Mouse (Mus musculus) layer of hippocampus, postnatal 10 days (tissue): ENCODE data around the gene Nle1. TPM values are rescaled to one million over a fixed set of nuclear protein-coding genes. Genes with fewer than 3 reads are reported as not detected.

Experiments
- DNase-seq, 2 experiments: peaks; one replicate each; pipeline ENCODE4 v3.0.0; 2021; ENCODE audit warnings: low spot score in 2 of 2
- total RNA-seq, 2 experiments: library from RNA; stranded (reverse); gene quantifications; 2 replicates each; pipeline ENCODE4 v1.2.3; 2021

Gene Nle1
- total RNA-seq, 2 experiments from 2014 or later: 29.2 to 40.7 TPM

DNA sequence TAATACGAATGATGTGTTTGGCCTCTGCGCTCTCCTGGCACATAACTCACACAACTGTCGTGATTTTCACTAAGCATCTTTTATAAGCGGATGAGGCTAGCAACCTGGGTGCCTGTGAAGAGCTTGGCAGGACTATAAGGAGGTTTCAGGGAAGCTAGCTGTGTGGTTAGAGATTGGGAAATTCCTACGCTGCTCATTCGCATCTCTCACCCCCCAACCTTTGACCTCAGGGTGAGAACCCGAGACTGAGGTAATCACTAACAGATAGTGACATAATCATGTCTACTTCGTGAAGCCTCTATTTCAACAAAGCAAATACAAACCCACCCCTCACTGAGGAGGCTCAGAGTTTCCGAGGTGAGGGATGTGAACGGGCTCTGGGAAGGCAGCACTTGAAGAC is 12.6 kb upstream of the Nle1 start:
- DNase-seq: no peak

GRCm38 (mm10) chr11:82914711-82915352 is 6.6 kb upstream of the Nle1 start:
- peak; percentile 74 to 82 for DNase-seq

GRCm38 (mm10) chr11:82910679-82911389 is 2.6 kb upstream of the Nle1 start:
- no peak for DNase-seq

DNA sequence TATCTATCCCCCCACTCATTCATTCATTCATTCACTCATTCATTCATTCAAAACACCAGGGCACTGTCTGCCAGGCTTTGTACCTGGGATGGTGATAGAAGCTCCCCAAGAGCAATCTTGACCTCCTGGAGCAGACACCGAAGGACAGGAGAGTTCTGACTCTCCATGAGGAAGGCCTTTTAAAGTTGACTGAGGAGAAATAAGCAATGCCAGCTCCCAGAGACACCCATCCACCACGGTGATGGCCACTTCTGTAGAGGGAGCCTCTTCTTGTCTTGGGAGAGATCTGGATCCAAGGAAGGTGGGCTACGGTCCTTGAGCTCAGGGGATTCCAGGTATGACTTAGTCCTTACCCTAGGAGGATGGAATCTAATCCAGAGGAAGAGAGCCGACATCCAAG is 2.0 kb upstream of the Nle1 start, which contains the start of gene Unc45b:
Gene Unc45b, plus strand, starts transcription at position 301 of the 400 bp plus-strand sequence.
- DNase-seq: no peak

DNA sequence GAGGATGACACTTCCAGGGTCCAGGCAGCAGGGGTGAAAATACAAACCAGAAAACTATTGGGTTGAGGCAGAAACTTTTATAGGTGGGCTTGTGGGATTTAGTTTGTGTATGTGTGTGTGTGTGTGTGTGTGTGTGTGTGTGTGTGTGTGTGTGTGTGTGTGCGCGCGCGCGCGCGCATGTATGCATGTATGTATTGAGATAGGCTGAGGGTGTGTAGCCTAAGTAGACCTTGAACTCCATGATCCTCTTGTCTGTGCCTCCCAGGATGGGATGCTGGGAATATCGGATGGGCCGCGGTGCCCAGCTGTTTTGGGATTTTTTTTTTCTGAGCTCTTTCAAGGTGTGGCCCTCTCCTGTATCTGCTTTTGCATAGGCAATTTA is 388 bp upstream of the Nle1 start:
- DNase-seq: no peak

DNA sequence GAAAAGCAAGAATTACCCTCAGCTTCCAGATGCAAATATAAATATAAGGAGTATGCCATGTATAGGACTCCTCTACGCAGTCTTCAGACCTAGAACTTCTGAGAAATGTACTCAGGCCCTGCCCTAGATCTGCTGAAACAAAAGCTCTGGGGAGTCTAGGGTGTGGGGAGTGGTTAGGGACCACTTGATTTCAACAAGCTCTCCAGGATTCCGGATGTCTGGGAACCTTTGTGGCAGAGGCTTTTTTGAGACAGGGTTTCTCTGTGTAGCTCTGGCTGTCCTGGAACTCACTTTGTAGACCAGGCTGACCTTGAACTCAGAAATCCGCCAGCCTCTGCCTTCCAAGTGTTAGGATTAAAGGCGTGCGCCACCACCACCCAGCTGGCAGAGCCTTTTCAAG is 2.4 kb downstream of the Nle1 start:
- DNase-seq: no peak

GRCm38 (mm10) chr11:82904952-82905351 is 3.3 kb downstream of the Nle1 start:
- DNase-seq: no peak

DNA sequence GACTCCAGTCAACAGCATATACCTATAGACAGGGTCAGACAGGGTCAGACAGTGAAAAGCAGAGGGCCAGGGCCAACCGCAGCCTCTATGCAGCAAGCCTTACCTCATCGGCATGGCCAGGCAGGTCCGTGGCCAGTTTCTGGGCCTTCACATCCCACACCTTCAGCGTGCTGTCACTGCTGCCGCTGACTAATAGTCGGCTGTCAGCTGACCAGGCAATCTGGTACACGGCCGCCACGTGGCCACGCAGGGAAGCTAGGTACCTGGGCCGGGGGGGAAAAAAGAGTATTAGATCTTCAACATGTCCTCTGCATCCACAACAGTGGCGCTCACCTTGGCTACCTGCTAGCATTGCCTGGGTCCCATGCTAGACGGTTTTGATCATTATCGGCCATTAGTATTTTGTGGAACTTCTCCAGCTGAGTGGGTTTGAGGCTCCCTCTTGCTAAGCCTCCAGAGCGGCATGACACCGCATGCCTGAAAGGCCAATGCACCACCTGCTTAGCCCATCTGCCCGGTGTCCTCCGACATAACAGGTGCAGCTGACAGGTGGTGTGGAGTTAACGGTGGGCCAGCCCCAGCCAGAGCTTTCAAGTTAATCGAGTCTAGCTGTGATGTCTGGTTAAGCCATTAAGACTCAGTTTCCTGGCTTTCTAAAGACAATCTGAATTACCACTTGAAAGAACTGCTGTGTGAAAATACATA is 6.5 kb downstream of the Nle1 start:
- no peak for DNase-seq

DNA sequence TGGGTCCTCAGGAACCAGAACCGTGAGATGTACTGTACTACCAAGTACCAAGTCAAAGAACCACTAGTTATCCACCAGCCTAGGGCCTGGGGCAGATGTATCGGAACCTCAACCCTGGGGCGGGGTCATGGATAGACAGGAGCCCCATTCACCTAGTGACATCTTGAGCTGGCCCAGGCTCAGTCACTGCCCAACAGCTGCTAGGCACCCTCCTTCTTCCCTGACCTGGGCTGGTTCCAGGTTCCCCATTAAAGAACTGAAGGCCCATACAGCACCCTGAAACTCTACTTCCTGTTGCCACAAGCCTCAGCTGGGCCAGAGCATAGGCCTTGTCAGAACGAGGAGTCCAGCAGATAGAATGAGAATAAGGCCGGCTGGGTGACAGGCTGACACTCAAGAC is 8.5 kb downstream of the Nle1 start:
- no peak for DNase-seq

GRCm38 (mm10) chr11:82897478-82897877 is 10.7 kb downstream of the Nle1 start:
- DNase-seq: no peak

- no peak for DNase-seq
These were observed 16.3 kb downstream of the Nle1 start, which contains the start of gene Fndc8 for GRCm38 (mm10) chr11:82891936-82892335. Gene Fndc8 (plus strand): TSS chr11:82892124.

DNA sequence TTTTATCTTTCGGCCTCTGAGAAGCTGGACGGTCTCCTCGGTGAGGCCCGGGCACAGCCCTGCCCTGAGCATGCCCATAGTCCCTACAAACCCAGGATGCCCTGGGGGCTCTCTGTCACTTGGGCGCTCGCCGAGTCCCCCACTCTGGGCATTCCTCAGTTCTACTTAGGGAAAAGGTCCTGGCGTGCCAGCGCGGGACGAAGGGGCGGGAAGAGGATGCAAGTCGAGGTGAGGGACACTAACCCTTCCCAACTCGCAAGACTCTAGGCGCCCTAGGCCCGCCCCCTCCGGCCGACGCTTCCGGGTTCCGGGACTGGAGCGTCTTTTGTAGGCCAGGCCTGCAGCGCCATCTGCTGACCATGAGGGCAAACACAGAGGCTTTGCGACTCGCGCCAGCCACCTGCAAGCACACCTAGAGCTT is 17.9 kb downstream of the Nle1 start, which contains the start of gene Rad51d:
Gene Rad51d, minus strand, starts transcription at position 273 of the 421 bp plus-strand sequence.
- DNase-seq: peak; percentile 91 to 94

GRCm38 (mm10) chr11:82889524-82890341 is 18.5 kb downstream of the Nle1 start:
- peak in 1 of 2 experiments; percentile 19 for DNase-seq

DNA sequence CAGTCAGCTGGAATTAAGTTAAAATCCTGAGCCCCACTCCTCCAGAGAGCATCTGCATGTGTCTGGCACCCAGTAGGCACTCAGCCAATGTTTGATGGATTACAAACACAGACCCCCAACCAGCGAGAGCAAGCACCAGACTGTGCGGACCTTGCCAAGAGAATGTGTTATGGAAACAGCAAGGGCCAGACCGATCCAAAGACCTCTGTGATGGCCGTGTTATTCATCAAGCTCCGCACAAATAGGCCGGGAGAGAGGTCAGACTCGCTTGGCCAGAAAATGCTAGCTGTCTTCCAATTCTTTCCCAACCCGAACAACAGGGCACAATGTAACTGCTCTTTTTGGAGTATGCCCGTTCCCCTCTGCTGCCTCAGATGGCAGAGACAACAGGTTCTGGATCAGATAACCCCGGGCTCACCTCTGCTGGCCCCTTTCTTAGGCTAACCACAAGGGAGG is 19.7 kb downstream of the Nle1 start:
- peak; percentile 20 to 47 for DNase-seq

- DNase-seq: no peak
These were observed 21.7 kb downstream of the Nle1 start for GRCm38 (mm10) chr11:82886559-82886958.

GRCm38 (mm10) chr11:82883180-82883579 is 25.0 kb downstream of the Nle1 start:
- no peak for DNase-seq

- no peak for DNase-seq
These were observed 30.4 kb downstream of the Nle1 start for GRCm38 (mm10) chr11:82877726-82878344.

DNA sequence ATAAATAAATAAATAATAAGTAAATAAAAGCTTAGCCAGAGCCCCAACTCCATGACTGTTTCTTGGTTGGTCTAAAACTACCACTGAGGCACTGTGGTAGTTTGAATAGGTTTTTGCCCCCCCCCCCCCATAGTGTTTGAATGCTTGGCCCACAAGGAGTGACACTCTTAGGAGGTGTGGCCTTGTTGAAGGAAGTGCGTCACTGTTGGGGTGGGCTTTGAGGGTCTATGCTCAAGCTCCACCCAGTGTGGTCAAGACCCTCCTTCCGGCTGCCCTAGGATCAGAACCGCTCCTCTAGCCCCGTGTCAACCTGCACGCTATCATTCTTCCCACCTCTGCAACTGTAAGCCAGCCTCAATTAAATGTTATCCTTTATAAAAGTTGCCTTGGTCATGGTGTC is 32.6 kb downstream of the Nle1 start:
- no peak for DNase-seq

- no peak for DNase-seq
These were observed 33.3 kb downstream of the Nle1 start for GRCm38 (mm10) chr11:82874924-82875323.

- peak; percentile 96 for DNase-seq
These were observed 37.2 kb downstream of the Nle1 start, which contains the start of gene Rffl for GRCm38 (mm10) chr11:82871031-82871446. Gene Rffl (minus strand): TSS chr11:82871210.
